Mouse (Mus musculus) cerebellum, adult 2 months (tissue): ENCODE data around the gene Olfr402.

Experiments
- CTCF ChIP-seq: fragments of 200-500 bp; IDR thresholded peaks from 2 replicates; pipeline ENCODE4 v1.5.1; 2011; ENCODE audit warnings: low read depth, mild to moderate bottlenecking, control low read depth, low read length, moderate library complexity, borderline replicate concordance; ENCODE audit not compliant: insufficient read depth
- POLR2A ChIP-seq: fragments of 200-500 bp; IDR thresholded peaks from 2 replicates; pipeline ENCODE4 v1.6.1; 2011; ENCODE audit warnings: low read length, control low read depth, borderline replicate concordance; ENCODE audit not compliant: insufficient read depth

DNA sequence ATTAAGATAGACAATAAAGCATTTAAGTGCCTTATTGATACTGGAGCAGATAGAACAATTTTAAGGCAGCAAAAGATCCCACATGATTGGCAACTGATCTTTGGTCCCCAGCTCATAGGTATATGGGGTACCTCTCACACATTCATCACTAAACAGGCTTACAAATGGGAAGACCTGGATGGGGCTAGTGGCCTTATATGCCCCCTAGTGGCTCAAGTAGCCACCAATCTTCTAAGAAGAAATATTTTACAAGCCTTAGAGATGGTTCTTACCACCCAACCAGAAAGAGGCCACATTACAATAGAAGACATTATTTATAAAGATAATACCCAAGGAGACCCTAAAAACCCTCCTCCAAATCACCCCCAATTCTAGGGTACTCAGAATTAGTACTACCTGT, 7.5 kb upstream of the Olfr402 start:
- no peak for TF ChIP-seq POLR2A
- no peak for TF ChIP-seq CTCF
